Mouse (Mus musculus) embryonic facial prominence, embryonic 11.5 days (tissue): Measurements from ENCODE around the gene Zscan4d. TPM values are rescaled to one million over a fixed set of nuclear protein-coding genes. Genes with fewer than 3 reads are reported as not detected.
"Not testable (repeated sequence)": the region's sequence is repeated elsewhere in the genome, so short reads cannot be mapped to it uniquely, and the experiment has no call there.

Source experiments
- ATAC-seq: fragments of 200-750 bp; cut with Nextera tagmentation; replicated peaks from 2 replicates; pipeline ENCODE4 v1.8.0; 2017; ENCODE audit warnings: low read depth; ENCODE audit not compliant: insufficient number of reproducible peaks, low FRiP score, low TSS enrichment
- DNase-seq: peaks from one replicate; pipeline ENCODE4 v3.0.0-alpha.2; 2015; ENCODE audit warnings: low spot score
- H3K27ac ChIP-seq: fragments of 300-500 bp; sonication (generic); replicated peaks from 2 replicates; pipeline ENCODE4 v1.5.1; 2014; ENCODE audit warnings: mild to moderate bottlenecking, low read depth, low read length, control low read depth
- H3K27me3 ChIP-seq: fragments of 300-500 bp; sonication (generic); 2 replicates; pipeline ENCODE4 v1.6.1; 2014; ENCODE audit warnings: mild to moderate bottlenecking, low read length, moderate library complexity, mixed read lengths; ENCODE audit not compliant: control insufficient read depth, insufficient read depth
- H3K36me3 ChIP-seq: fragments of 300-500 bp; sonication (generic); replicated peaks from 2 replicates; pipeline ENCODE4 v1.6.1; 2014; ENCODE audit warnings: low read depth, mild to moderate bottlenecking, low read length, moderate library complexity, mixed read lengths; ENCODE audit not compliant: control insufficient read depth, insufficient read depth
- H3K4me1 ChIP-seq: fragments of 300-500 bp; sonication (generic); 2 replicates; pipeline ENCODE4 v1.6.1; 2014; ENCODE audit warnings: low read length, mixed read lengths; ENCODE audit not compliant: control insufficient read depth, insufficient read depth
- H3K4me2 ChIP-seq: fragments of 300-500 bp; sonication (generic); 2 replicates; pipeline ENCODE4 v1.6.1; 2014; ENCODE audit warnings: low read depth, mild to moderate bottlenecking, control low read depth, low read length, moderate library complexity
- H3K4me3 ChIP-seq: fragments of 300-500 bp; sonication (generic); 2 replicates; pipeline ENCODE4 v1.5.1; 2014; ENCODE audit warnings: low read depth, low read length, control low read depth
- H3K9ac ChIP-seq: fragments of 300-500 bp; sonication (generic); replicated peaks from 2 replicates; pipeline ENCODE4 v1.6.1; 2014; ENCODE audit warnings: mild to moderate bottlenecking, control low read depth, low read length
- H3K9me3 ChIP-seq: fragments of 300-500 bp; sonication (generic); replicated peaks from 2 replicates; pipeline ENCODE4 v1.6.1; 2016; ENCODE audit warnings: mild to moderate bottlenecking, low read length, inconsistent platforms, mixed read lengths; ENCODE audit not compliant: control insufficient read depth
- WGBS: fragments of 180-500 bp; shearing (Covaris S2); extraction: QIAGEN DNeasy Blood & Tissue Kit; methylation state at CpG from one replicate; pipeline ENCODE4 v1.1.7; 2014; 5-methylcytosine and 5-hydroxymethylcytosine counted together
- polyA plus RNA-seq: library from polyadenylated mRNA; unstranded; fragments of >200 nt; fragmentation: Nextera tagmentation; extraction: Ambion mirVana; gene quantifications from 2 replicates; pipeline ENCODE4 v1.2.1, GENCODE M21; 2014

Gene Zscan4d
- not detected in 2 replicates for polyA plus RNA-seq

DNA sequence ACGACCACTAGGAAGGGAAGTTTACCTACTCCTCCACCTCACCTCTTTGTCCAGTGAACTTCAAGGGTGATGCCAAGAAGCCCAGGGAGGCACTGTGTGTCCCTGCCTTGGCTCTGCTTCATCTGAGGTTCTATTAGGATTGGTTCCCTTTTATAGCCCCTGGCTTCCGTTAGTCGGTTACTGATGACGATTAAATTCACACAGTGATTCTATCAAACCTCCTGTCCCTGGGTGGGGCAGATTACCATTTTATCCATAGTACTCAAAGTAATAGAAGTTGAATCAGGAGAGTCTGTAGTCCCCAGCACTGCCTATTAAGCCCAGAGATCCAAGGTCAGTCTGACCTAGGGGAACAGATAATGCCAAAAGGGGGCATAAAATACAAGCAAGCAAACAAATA lies at the start of gene Zscan4d:
TSS of gene Zscan4d (minus strand) at position 101 of the 400 bp plus-strand sequence.
- not testable (repeated sequence) for H3K4me3 ChIP-seq, ATAC-seq, H3K27ac ChIP-seq, H3K9me3 ChIP-seq, DNase-seq, H3K9ac ChIP-seq, H3K36me3 ChIP-seq, H3K27me3 ChIP-seq, H3K4me1 ChIP-seq, H3K4me2 ChIP-seq
- WGBS, result 84% methylated on average over 4 of the region's 4 CpGs

DNA sequence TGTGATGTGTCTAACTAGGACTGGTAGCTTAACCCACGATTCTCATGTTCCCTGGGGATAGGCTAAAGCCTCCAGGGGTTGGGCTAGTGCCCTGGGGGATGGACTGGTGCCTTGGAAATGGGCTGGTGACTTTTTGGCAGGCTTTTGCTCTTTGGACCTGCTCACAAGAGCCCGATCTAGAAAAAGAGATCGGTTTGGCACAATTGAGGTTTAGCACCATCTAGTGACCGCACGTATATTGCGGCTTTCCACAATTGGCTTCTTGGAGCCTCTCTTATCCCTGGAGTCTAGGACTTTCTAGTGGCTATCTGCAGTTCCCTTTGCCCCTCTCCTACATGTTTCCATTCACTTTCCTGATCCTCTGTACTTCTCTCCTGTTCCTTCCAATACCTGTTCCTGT lies 7.9 kb downstream of the Zscan4d start:
- not testable (repeated sequence) for H3K9me3 ChIP-seq, DNase-seq, H3K4me2 ChIP-seq, H3K9ac ChIP-seq, H3K4me3 ChIP-seq, H3K27ac ChIP-seq, H3K27me3 ChIP-seq, ATAC-seq, H3K4me1 ChIP-seq, H3K36me3 ChIP-seq
- WGBS, result 36% methylated on average over 6 of the region's 6 CpGs

Other genes with a start within 250 kb of the Zscan4d start
- not detected in 2 replicates for gene Zscan4c, start 160.4 kb downstream of the Zscan4d start, polyA plus RNA-seq
- gene Zscan4-ps1, start 96.5 kb downstream of the Zscan4d start, polyA plus RNA-seq, result not detected in 2 replicates
- not detected in 2 replicates for gene Zscan4e, start 144.5 kb upstream of the Zscan4d start, polyA plus RNA-seq
- not detected in 2 replicates for gene Zscan4f, start 231.8 kb upstream of the Zscan4d start, polyA plus RNA-seq